Mouse (Mus musculus): ENCODE results near the gene Usp18. TPM values are rescaled to one million over a fixed set of nuclear protein-coding genes. Genes with fewer than 3 reads are reported as not detected.

The Usp18 gene
- polyA plus RNA-seq, 1 experiment from 2014 or later: 6.2 TPM

DNA sequence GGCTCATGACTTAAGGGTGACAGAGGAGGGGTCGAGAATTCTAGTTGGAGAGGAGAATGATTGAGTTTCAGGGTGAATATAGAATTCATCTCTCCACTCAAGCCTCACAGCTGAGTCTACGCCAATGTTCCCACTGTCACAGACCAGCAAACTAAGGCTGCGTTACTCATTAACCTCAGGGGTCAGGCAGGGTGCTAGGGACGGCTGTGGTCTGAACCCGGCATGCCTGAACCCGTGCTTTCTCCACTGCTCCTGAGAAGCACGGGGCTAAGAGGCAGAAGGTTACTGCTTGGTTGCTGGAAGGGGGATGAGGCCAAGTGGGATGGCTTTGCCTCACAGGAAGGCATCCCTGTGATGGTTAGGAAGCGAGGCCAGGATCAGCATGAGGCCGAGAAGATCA, 54.8 kb downstream of the Usp18 start:
- WGBS: 72% methylated on average over 9 of the region's 9 CpGs
- ATAC-seq (ENCODE audit: low FRiP score, low TSS enrichment): no peak
- H3K9ac ChIP-seq (replicated peaks; ENCODE audit: low read length): no peak overlapping the region
- no peaks in the 10 kb centered on the region for H3K27me3 ChIP-seq (ENCODE audit: control insufficient read depth, insufficient read depth, low read length)
- no peaks in the 10 kb centered on the region for H3K9me3 ChIP-seq (ENCODE audit: control insufficient read depth, low read length)
- no peak for DNase-seq
- 0 out of 2 replicates have a peak, but pooled peaks cover 2% of the 10 kb centered on the region for H3K4me1 ChIP-seq (ENCODE audit: control insufficient read depth, insufficient read depth, low read length)
- no peak overlapping the region for H3K4me3 ChIP-seq (replicated peaks; ENCODE audit: low read depth, low read length)
- H3K36me3 ChIP-seq (ENCODE audit: control insufficient read depth, insufficient read depth, low read length): no peaks in the 10 kb centered on the region
- H3K4me2 ChIP-seq (ENCODE audit: low read length): no peak overlapping the region
- H3K27ac ChIP-seq (replicated peaks; ENCODE audit: low read depth, low read length): no peak overlapping the region

DNA sequence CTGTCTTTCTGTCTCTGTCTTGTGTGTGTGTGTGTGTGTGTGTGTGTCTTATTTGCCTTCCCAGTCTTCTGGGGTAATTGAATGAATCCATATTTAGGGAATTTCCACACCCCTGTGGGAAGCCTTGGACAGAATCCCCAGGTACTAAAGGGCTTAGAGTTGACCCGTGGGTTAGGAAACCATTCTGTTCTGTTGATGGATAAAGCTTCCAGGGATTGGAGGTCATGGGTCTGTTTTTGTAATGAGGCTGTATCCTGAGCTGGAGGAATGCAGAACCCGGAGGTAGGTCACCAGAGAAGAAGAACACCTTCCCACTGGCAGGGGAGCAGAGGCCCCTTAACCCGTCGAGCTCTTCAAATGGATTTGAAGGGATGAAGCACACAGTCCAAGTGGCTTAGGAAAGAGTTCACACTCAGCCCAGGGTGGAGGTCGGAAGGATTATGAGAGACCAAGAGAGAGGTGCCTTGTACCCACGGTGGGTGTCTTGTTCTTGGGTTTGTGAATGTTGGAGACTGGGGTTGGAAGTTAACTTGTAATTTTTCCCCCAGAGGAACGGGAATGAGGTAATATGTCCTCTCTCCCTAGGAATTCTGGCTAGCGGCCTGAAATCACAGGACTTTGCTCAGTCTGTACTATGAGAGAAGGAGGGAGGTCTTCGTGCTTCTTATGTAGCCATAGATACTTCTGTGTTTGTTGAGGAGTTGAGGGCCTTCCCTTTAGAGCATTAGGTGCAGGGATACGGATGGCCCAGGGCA, 57.9 kb downstream of the Usp18 start:
- 64% methylated on average over 10 of the region's 10 CpGs for WGBS
- Histone ChIP-seq H3K27me3 (ENCODE audit: control insufficient read depth, insufficient read depth, low read length) (no peaks in the 10 kb centered on the region), H3K36me3 (ENCODE audit: control insufficient read depth, insufficient read depth, low read length) (no peaks in the 10 kb centered on the region), H3K27ac (replicated peaks; ENCODE audit: low read depth, low read length) (no peak overlapping the region), H3K4me3 (replicated peaks; ENCODE audit: low read depth, low read length) (no peak overlapping the region), H3K9ac (replicated peaks; ENCODE audit: low read length) (no peak overlapping the region), H3K4me1 (ENCODE audit: control insufficient read depth, insufficient read depth, low read length) (0 out of 2 replicates have a peak, but pooled peaks cover 2% of the 10 kb centered on the region), H3K9me3 (ENCODE audit: control insufficient read depth, low read length) (no peaks in the 10 kb centered on the region), H3K4me2 (ENCODE audit: low read length) (no peak overlapping the region)
- ATAC-seq (ENCODE audit: low FRiP score, low TSS enrichment): no peak
- DNase-seq: no peak

DNA sequence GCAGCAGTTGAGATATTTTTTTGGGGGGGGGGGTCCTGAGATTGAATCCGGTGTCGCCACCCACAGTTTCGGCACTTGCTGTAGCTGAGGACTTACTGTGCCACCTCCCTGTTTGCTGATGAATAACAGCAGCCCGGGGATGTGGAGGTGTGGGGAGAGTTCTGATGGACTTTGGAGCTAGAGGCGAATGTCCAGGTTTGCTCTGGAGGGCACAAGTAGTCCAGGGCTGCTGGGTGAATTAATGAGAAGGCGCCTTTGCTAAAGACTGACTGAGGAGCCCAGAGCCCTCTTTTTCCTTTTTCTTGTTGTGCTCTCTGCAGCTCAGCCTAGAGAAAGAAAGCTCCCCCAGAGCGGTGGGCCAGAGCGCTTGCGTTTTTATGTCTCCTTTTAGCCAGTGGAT, 58.9 kb downstream of the Usp18 start:
- ATAC-seq (ENCODE audit: low FRiP score, low TSS enrichment): no peak
- Histone ChIP-seq H3K4me1 (ENCODE audit: control insufficient read depth, insufficient read depth, low read length) (0 out of 2 replicates have a peak, but pooled peaks cover 2% of the 10 kb centered on the region), H3K27me3 (ENCODE audit: control insufficient read depth, insufficient read depth, low read length) (no peaks in the 10 kb centered on the region), H3K4me2 (ENCODE audit: low read length) (no peak overlapping the region), H3K9ac (replicated peaks; ENCODE audit: low read length) (no peak overlapping the region), H3K9me3 (ENCODE audit: control insufficient read depth, low read length) (no peaks in the 10 kb centered on the region), H3K27ac (replicated peaks; ENCODE audit: low read depth, low read length) (no peak overlapping the region), H3K36me3 (ENCODE audit: control insufficient read depth, insufficient read depth, low read length) (no peaks in the 10 kb centered on the region), H3K4me3 (replicated peaks; ENCODE audit: low read depth, low read length) (no peak overlapping the region)
- DNase-seq: no peak
- WGBS: 85% methylated on average over 9 of the region's 9 CpGs

DNA sequence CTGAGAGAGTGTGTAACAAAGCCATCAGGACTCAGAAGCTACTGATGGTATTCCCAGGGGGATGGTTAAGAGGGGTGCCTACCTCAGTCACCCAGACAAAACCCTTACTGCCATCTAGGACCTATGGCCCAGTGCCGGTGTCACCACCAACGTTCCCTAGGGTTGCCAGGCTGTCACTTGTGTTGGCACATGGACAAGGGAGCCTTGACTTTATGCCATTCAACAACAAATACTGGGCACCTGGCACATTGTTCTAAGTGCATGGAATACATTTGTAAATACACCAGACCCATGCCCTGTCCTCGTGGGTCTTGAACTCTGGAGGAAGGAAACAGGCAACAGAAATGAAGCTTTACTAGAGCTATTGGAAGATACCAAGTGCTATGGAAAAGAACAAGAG, 59.9 kb downstream of the Usp18 start:
- Histone ChIP-seq H3K4me2 (ENCODE audit: low read length) (no peak overlapping the region), H3K9me3 (ENCODE audit: control insufficient read depth, low read length) (no peaks in the 10 kb centered on the region), H3K4me1 (ENCODE audit: control insufficient read depth, insufficient read depth, low read length) (no peaks in the 10 kb centered on the region), H3K27ac (replicated peaks; ENCODE audit: low read depth, low read length) (no peak overlapping the region), H3K27me3 (ENCODE audit: control insufficient read depth, insufficient read depth, low read length) (no peaks in the 10 kb centered on the region), H3K9ac (replicated peaks; ENCODE audit: low read length) (no peak overlapping the region), H3K4me3 (replicated peaks; ENCODE audit: low read depth, low read length) (no peak overlapping the region), H3K36me3 (ENCODE audit: control insufficient read depth, insufficient read depth, low read length) (no peaks in the 10 kb centered on the region)
- ATAC-seq (ENCODE audit: low FRiP score, low TSS enrichment): no peak
- no peak for DNase-seq
- 94% methylated on average over 3 of the region's 3 CpGs for WGBS

DNA sequence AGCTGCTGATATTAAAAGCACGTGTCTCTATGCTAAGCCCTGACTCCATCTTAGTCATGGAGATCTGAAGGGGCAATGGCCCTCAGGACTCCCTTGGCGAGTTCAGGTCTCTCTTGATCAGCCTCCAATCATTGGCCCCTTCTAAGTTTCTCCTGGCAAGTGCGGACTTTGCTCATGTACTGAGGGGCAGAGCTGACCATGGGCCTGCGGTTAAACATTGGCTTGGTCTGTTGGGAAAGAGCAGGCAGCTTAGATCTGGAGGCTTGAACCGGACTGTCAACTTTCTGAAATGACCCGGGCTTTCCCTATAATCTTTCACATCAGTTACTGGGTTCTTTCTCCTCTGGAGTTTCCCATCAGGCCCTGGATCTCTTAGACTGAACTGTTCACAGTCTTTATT, 65.3 kb downstream of the Usp18 start:
- Histone ChIP-seq H3K9ac (replicated peaks; ENCODE audit: low read length) (no peak overlapping the region), H3K4me1 (ENCODE audit: control insufficient read depth, insufficient read depth, low read length) (no peaks in the 10 kb centered on the region), H3K4me3 (replicated peaks; ENCODE audit: low read depth, low read length) (no peak overlapping the region), H3K4me2 (ENCODE audit: low read length) (no peak overlapping the region), H3K9me3 (ENCODE audit: control insufficient read depth, low read length) (no peaks in the 10 kb centered on the region), H3K27me3 (ENCODE audit: control insufficient read depth, insufficient read depth, low read length) (no peaks in the 10 kb centered on the region), H3K27ac (replicated peaks; ENCODE audit: low read depth, low read length) (no peak overlapping the region), H3K36me3 (ENCODE audit: control insufficient read depth, insufficient read depth, low read length) (no peaks in the 10 kb centered on the region)
- no peak for DNase-seq
- WGBS: 93% methylated on average over 6 of the region's 6 CpGs
- ATAC-seq (ENCODE audit: low FRiP score, low TSS enrichment): no peak

DNA sequence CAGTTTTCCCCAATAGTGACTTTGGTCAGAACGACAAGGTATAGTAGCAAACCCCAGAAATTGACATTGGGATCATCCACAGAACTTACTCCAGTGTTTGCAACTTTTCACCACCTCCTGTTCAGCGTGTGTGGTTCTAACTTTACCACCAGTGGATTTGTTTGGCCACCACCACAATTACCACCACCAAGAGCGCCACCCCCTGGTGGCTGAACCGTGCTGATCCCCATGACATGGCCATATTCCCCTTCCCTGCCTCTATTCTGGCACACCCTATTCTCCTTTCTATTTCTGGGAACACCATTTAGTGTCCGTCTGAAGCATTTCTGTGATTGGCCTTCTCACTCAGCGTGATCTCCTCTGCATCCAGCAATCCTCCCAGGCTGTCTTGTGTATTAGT, 73.4 kb downstream of the Usp18 start:
- no peak for DNase-seq
- H3K27ac ChIP-seq (replicated peaks; ENCODE audit: low read depth, low read length): no peak overlapping the region
- 66% methylated on average over 6 of the region's 6 CpGs for WGBS
- H3K9ac ChIP-seq (replicated peaks; ENCODE audit: low read length): no peak overlapping the region
- H3K36me3 ChIP-seq (ENCODE audit: control insufficient read depth, insufficient read depth, low read length): no peaks in the 10 kb centered on the region
- H3K4me2 ChIP-seq (ENCODE audit: low read length): no peak overlapping the region
- H3K9me3 ChIP-seq (ENCODE audit: control insufficient read depth, low read length): no peaks in the 10 kb centered on the region
- H3K27me3 ChIP-seq (ENCODE audit: control insufficient read depth, insufficient read depth, low read length): no peaks in the 10 kb centered on the region
- no peaks in the 10 kb centered on the region for H3K4me1 ChIP-seq (ENCODE audit: control insufficient read depth, insufficient read depth, low read length)
- ATAC-seq (ENCODE audit: low FRiP score, low TSS enrichment): no peak
- H3K4me3 ChIP-seq (replicated peaks; ENCODE audit: low read depth, low read length): no peak overlapping the region

Other genes starting within 250 kb of the Usp18 start
- gene Mical3, start 114.9 kb upstream of the Usp18 start, polyA plus RNA-seq (2014; fragmentation: Nextera tagmentation; extraction: Ambion mirVana): 51.5 and 51.7 TPM in 2 replicates
- 15.1 and 16.4 TPM in 2 replicates for gene Pex26, start 62.2 kb upstream of the Usp18 start, polyA plus RNA-seq (2014; fragmentation: Nextera tagmentation; extraction: Ambion mirVana)
- 0.36 and 0.53 TPM in 2 replicates for gene Tuba8, start 35.2 kb upstream of the Usp18 start, polyA plus RNA-seq (2014; fragmentation: Nextera tagmentation; extraction: Ambion mirVana)
- 0.51 and 33.1 TPM in 2 replicates for gene Slc6a13, start 54.3 kb downstream of the Usp18 start, polyA plus RNA-seq (2014; fragmentation: Nextera tagmentation; extraction: Ambion mirVana)
- gene Slc6a12, start 97.2 kb downstream of the Usp18 start, polyA plus RNA-seq (2014; fragmentation: Nextera tagmentation; extraction: Ambion mirVana): 1.6 TPM in 1 of 2 replicates, not detected in the other
- 11.2 and 11.6 TPM in 2 replicates for gene Iqsec3, start 227.8 kb downstream of the Usp18 start, polyA plus RNA-seq (2014; fragmentation: Nextera tagmentation; extraction: Ambion mirVana)